Mouse (Mus musculus) ovary, postnatal 36 days (tissue): ENCODE measurements around the gene Trpv2.

Experiments
- DNase-seq: peaks from one replicate; pipeline ENCODE4 v3.0.0; 2022; ENCODE audit warnings: low spot score, mixed read lengths

Gene Trpv2

DNA sequence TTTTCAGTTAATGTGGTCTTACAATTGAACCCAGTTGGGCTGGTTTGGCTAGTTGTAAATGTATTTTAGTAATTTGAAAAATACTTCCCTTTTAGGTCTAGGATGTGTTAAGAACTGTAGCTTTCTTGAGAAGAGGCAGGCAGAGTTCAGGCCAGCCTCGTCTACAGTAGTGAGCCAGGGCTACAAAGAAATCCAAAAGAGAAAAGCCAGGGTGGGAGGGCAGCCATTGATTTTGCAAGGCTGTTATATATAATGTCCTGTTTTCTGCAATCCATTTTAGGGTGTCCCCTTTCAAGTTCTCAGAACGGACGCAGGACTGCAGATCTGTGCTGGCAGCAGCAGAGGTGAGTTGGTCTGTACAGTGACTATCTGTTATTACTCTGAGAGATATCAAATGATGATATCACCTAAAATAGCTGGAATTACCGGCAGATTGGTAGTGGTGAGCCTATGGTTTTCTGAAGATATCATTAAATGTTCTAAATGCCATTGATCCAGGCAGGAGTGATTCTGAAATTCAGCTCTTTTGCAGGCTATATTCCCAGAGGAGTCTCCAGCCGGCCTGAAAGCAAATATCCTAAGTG lies 29.9 kb downstream of the Trpv2 start:
- no peak for DNase-seq

GRCm38 (mm10) chr11:62604886-62605618 lies 30.8 kb downstream of the Trpv2 start:
- DNase-seq = no peak

- DNase-seq = no peak
Measured at GRCm38 (mm10) chr11:62605619-62606298, 31.5 kb downstream of the Trpv2 start.

DNA sequence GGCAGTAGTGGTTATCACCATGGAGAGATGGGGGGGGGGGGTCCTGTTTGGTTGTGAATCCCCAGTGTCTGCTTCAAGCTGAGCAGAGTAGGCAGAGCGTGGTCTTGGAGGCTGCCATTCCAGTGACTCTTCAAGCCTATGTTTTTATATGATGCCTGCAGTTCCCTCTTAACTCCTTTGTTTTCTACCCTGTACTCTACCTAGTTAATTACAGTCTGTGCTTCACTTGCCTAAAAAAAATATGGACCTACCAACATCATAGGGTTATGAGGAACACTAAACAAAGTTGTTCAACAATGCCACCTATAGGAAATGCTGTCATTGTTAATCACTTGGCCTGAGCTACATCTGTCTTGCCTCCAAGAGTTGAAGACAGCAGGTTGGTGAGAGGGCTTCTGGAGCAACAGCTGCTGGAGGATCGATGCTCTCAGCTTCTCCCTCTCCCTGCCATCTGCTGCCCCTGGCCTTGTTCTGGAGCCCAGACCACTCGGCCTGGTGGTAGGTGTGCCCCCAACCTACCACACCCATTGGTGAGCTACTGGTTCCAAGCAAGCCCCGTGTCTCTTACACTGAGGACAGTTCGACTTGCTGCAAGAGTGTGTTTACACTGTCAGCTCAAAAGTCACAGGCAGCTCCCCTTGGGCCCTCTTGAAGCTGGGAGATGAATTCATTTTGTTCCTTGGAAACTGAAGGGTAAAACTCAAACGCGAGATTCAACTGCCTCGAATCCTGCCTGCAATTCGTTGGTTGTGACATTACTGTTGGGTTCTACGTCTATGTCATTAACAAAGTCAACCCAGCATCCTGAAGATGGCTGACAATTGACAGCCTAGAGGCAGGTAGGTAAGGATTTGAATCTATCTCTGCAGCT lies 32.2 kb downstream of the Trpv2 start:
- no peak for DNase-seq

GRCm38 (mm10) chr11:62607170-62607951 lies 33.1 kb downstream of the Trpv2 start:
- DNase-seq = no peak

GRCm38 (mm10) chr11:62607952-62608201 lies 33.6 kb downstream of the Trpv2 start:
- no peak for DNase-seq

DNA sequence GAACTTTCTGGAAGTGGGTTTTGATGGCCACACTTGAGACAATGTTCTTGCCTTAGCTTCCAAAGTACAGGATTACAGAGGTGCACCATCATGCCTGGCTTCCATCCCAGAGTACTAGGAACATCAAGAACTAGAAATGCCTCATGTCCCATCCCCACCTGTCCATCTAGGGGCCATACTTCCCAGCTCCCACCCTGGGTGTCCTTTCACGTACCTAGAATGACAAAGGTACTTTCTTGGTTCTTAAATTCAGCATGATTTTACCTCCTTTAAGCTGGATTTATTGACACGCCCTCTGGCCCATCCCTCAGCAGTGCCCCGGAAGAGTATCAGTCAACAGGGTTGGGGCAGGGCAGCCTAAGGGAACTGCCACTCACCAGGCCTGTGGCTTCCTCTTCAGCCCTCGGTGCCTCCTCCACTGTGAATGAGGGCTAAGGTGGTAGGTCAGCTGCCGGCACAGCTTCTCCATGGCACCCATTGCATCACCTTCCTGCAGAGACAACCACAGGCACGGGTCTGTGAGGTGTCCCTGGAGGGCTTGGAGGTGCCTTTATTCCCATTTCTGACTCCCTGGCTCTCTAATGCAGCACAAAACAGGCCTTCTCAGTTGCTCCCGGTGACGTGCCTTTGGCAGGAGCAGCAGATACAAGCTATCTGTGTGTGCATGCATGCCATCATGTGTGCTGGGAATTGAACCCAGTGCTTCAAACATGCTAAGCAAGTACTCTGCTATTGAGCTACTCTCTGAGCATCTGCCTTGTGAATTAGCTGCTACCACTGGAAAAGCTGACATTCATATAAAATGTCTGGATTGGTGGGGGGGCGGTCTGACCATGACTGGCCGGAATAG lies 34.8 kb downstream of the Trpv2 start:
- no peak for DNase-seq

- DNase-seq = no peak
Measured at GRCm38 (mm10) chr11:62610304-62610703, 36.0 kb downstream of the Trpv2 start.

DNA sequence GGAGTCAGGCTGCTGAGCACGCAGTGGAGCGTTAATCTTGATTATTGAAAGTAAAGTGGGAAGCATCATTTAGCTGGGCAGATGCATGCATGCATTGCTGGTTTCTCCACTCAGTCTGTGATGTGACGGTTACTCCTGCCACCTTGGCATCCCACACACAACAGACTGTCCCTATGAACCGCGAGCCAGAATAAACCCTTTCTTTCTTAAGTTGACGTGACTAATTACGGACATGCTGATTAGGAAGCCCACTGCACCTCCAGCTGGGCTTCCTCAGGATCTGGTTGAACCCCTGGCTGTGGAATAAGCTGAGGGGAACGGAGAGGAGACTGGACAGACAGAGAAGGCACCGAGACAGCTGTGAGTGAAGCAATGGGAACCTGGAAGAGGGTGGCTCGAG lies 38.3 kb downstream of the Trpv2 start:
- no peak for DNase-seq

GRCm38 (mm10) chr11:62613657-62614365 lies 39.5 kb downstream of the Trpv2 start:
- DNase-seq = peak; percentile 89

DNA sequence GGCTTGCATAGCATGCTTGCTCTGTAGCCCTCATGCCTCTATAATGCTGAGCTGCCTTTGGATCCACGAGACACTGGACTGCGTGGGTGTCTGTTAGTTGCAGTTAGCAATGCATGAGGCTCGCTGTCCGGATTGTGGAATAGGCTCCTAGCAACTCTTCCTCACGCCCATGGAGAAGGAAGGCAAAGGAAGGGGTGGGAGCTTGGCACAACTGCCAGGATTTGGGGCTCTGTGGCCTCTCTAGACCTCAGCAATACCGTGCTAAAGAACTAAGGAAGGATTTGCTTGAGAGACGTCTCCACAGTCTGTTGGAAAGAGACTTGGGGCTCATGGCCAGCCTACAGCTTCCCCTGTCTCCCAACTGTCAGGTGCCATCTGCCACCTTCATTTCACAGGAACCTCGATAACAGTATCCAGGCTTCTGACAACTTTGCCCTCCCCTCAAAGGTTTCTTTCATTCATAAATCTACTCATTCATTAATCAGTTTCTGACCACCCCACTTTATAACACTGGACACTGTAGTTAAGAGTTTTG lies 40.7 kb downstream of the Trpv2 start:
- DNase-seq = no peak

DNA sequence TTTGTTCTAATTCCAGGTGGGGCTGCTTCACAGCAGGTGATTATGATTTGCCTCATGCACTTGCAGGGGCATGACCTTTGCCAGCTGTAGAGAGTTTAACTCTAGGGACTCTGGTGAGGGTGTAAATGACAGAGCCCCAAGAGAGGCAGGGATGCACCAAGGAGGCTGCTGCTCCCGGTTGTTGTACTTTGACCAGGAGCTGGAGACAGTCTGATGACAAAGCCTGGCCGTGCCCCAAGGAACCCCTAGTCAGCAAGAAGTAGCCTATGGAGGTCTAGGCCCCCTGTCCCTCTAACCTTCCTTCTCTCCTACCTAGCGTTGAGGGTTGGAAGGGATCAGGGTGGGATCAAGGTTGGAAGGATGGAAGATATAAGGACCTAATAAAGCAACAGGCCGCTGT lies 41.2 kb downstream of the Trpv2 start:
- no peak for DNase-seq

DNA sequence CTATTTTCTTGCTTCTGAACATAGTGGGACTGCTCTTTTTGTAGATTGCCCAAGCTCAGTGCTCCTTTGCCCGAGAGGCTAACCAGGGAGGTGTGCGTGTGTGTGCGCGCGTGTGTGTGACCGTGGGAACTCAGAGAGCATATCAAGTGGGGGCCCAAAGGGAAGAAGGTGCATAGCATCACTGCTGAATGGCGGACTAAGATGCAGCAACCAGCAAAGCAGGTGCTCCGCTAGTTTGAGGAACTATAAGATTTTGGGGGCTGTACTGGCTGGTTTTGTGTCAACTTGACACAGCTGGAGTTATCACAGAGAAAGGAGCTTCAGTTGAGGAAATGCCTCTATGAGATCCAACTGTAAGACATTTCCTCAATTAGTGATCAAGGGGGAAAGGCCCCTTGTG lies 46.8 kb downstream of the Trpv2 start:
- no peak for DNase-seq

- no peak for DNase-seq
Measured at GRCm38 (mm10) chr11:62621586-62622283, 47.4 kb downstream of the Trpv2 start.

DNA sequence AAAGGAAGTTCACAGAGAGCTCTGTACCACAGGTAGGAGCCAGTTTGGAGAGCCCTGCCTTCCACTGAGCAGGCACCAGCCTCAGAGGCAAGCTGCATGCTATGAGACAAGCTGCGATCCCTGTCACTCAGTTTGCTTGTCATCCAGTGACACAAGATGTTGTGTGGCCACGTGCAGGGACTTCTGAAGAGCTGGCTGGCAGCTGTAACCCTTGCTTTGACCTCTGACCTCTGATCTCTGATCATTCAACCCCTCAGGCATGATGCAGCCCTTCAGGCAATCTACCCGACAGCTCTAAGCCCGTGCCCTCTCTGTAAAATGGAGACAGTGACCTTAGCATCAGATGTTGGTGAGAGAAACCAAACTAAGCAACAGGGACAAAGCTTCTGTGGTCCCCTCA lies 48.6 kb downstream of the Trpv2 start:
- no peak for DNase-seq

DNA sequence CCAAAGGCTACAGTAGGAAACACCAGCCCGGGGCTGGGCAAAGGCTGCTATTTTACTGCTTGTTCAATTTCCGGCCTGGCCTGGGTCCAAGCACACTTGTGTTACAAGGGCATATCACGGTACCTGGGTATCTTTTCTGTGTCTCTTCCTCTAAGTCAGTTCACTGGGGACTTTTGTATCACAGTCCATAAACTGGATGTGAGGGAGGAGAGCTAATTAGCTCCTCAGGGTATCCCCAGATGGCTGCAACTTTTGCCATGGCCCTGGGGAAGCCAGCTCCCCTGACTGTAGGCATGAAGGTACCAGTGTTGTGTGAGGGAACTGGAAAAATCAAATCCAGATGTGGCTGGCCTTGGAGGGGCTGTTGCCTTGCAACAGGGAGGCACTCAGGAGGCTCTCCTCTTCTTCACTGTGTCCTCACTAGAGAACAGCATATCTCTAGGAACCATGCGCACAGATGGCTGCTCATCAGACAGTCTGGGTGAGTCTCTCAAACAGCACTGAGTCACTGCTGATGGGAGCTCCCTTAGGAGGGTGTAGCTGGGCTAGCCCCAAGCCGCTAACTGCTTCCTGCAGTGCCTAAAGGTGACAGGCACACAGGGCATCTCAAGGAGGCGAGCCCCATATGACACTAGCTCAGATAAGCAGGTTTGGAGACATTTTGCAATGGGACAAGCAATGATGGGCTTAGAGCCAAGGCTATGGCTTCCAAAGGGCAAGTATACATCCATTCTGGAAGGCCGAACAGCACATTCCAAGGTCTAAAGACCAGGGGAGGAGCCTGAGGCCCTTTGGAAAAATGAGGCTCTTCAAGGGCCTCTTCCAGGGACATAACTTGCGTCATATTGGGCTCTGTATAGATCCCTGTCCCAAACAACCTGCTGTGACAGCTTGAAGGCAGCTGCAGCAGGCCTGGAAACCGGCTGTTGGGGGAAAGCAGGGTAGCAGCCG lies 50.3 kb downstream of the Trpv2 start:
- no peak for DNase-seq

- no peak for DNase-seq
Measured at GRCm38 (mm10) chr11:62629352-62630224, 55.3 kb downstream of the Trpv2 start.
